Mouse (Mus musculus) central nervous system, embryonic 11.5 days (tissue): ENCODE data around the gene Krt14. TPM values are rescaled to one million over a fixed set of nuclear protein-coding genes. Genes with fewer than 3 reads are reported as not detected.

Experiments
- polyA plus RNA-seq: library from polyadenylated mRNA; depleted of rRNA; stranded (reverse); fragments of >200 nt; gene quantifications from 2 replicates; pipeline ENCODE4 v1.2.3, GENCODE M21; 2012; rRNA removed

Krt14 gene
- 3.2 and 9.1 TPM in 2 replicates for polyA plus RNA-seq

GRCm38 (mm10) chr11:100207498-100207897 lies at the start of gene Krt14:
Krt14 (minus strand) TSS chr11:100207548.

GRCm38 (mm10) chr11:100248852-100249465 lies 41.6 kb upstream of the Krt14 start, which contains the start of gene Krt16:
Krt16 (minus strand) TSS chr11:100248902.

GRCm38 (mm10) chr11:100192992-100193391 lies 14.4 kb downstream of the Krt14 start, which contains the start of gene Krt9:
Krt9 (minus strand) TSS chr11:100193246.

Other genes starting within 250 kb of the Krt14 start
- gene Krtap29-1, start 228.5 kb downstream of the Krt14 start, polyA plus RNA-seq, result not detected in 2 replicates
- not detected in 2 replicates for gene Krtap16-1, start 221.0 kb downstream of the Krt14 start, polyA plus RNA-seq
- gene Krtap17-1, start 213.6 kb downstream of the Krt14 start, polyA plus RNA-seq, result not detected in 2 replicates
- not detected in 2 replicates for gene Krt33a, start 191.3 kb downstream of the Krt14 start, polyA plus RNA-seq
- 0.09 TPM in 1 of 2 replicates, not detected in the other for gene Krt33b, start 177.7 kb downstream of the Krt14 start, polyA plus RNA-seq
- not detected in 2 replicates for gene Krt34, start 166.0 kb downstream of the Krt14 start, polyA plus RNA-seq
- gene Krt31, start 157.0 kb downstream of the Krt14 start, polyA plus RNA-seq, result not detected in 2 replicates
- gene Krt32, start 119.3 kb downstream of the Krt14 start, polyA plus RNA-seq, result not detected in 2 replicates
- gene Krt35, start 111.3 kb downstream of the Krt14 start, polyA plus RNA-seq, result 0.04 TPM in 1 of 2 replicates, not detected in the other
- gene Krt36, start 101.9 kb downstream of the Krt14 start, polyA plus RNA-seq, result 0.05 TPM in 1 of 2 replicates, not detected in the other
- 0.05 and 0.16 TPM in 2 replicates for gene Krt13, start 86.0 kb downstream of the Krt14 start, polyA plus RNA-seq
- 6.1 and 7.9 TPM in 2 replicates for gene Krt15, start 71.6 kb downstream of the Krt14 start, polyA plus RNA-seq
- gene Krt19, start 58.9 kb downstream of the Krt14 start, polyA plus RNA-seq, result 8.8 and 9.2 TPM in 2 replicates
- gene Krt9, start 14.3 kb downstream of the Krt14 start, polyA plus RNA-seq, result 0.05 and 0.36 TPM in 2 replicates
- not detected in 2 replicates for gene Krt16, start 41.4 kb upstream of the Krt14 start, polyA plus RNA-seq
- gene Krt17, start 53.5 kb upstream of the Krt14 start, polyA plus RNA-seq, result 0.14 and 0.73 TPM in 2 replicates
- not detected in 2 replicates for gene Krt42, start 62.3 kb upstream of the Krt14 start, polyA plus RNA-seq
- gene Eif1, start 112.3 kb upstream of the Krt14 start, polyA plus RNA-seq, result 215 and 452 TPM in 2 replicates
- 0.19 TPM in 1 of 2 replicates, not detected in the other for gene Gast, start 126.9 kb upstream of the Krt14 start, polyA plus RNA-seq
- gene Hap1, start 148.6 kb upstream of the Krt14 start, polyA plus RNA-seq, result 33.8 and 134 TPM in 2 replicates
- gene Jup, start 190.2 kb upstream of the Krt14 start, polyA plus RNA-seq, result 21.6 and 38.3 TPM in 2 replicates
- gene P3h4, start 207.3 kb upstream of the Krt14 start, polyA plus RNA-seq, result 16.9 and 31.2 TPM in 2 replicates
- gene Fkbp10, start 208.1 kb upstream of the Krt14 start, polyA plus RNA-seq, result 28.6 and 64.3 TPM in 2 replicates
- gene Nt5c3b, start 234.3 kb upstream of the Krt14 start, polyA plus RNA-seq, result 71.6 and 105 TPM in 2 replicates
- gene Klhl10, start 234.4 kb upstream of the Krt14 start, polyA plus RNA-seq, result 0.86 and 1.3 TPM in 2 replicates